Mouse (Mus musculus): ENCODE results near the gene Slc29a2.

The Slc29a2 gene

GRCm38 (mm10) chr19:5023621-5024479 lies at the start of gene Slc29a2:
Slc29a2 (plus strand) TSS chr19:5023860.
- DNase-seq (ENCODE audit: low read depth, low spot score), result peak; percentile 94

- DNase-seq (ENCODE audit: low read depth, low spot score), result peak; percentile 61
Observed at GRCm38 (mm10) chr19:4981767-4982166, 41.9 kb upstream of the Slc29a2 start.

GRCm38 (mm10) chr19:4989013-4989412 lies 34.6 kb upstream of the Slc29a2 start:
- peak; percentile 78 for DNase-seq (ENCODE audit: low read depth, low spot score)

- no peak for DNase-seq (ENCODE audit: low read depth, low spot score)
Observed at GRCm38 (mm10) chr19:4989434-4990255, 34.0 kb upstream of the Slc29a2 start.

- DNase-seq (ENCODE audit: low read depth, low spot score), result no peak
Observed at GRCm38 (mm10) chr19:4990256-4990625, 33.4 kb upstream of the Slc29a2 start, which contains the start of gene Npas4. Npas4 (minus strand) TSS chr19:4990316.

GRCm38 (mm10) chr19:4990716-4991115 lies 32.9 kb upstream of the Slc29a2 start:
- no peak for DNase-seq (ENCODE audit: low read depth, low spot score)

GRCm38 (mm10) chr19:4992371-4992770 lies 31.3 kb upstream of the Slc29a2 start:
- no peak for DNase-seq (ENCODE audit: low read depth, low spot score)

- DNase-seq (ENCODE audit: low read depth, low spot score), result no peak
Observed at GRCm38 (mm10) chr19:4992904-4993303, 30.8 kb upstream of the Slc29a2 start.

- DNase-seq (ENCODE audit: low read depth, low spot score), result no peak
Observed at GRCm38 (mm10) chr19:4994043-4994442, 29.6 kb upstream of the Slc29a2 start.

- DNase-seq (ENCODE audit: low read depth, low spot score), result no peak
Observed at GRCm38 (mm10) chr19:4999445-5000140, 24.1 kb upstream of the Slc29a2 start.

GRCm38 (mm10) chr19:5001666-5002406 lies 21.8 kb upstream of the Slc29a2 start:
- DNase-seq (ENCODE audit: low read depth, low spot score), result peak; percentile 64

GRCm38 (mm10) chr19:5003644-5004043 lies 20.0 kb upstream of the Slc29a2 start:
- peak; percentile 12 for DNase-seq (ENCODE audit: low read depth, low spot score)

- no peak for DNase-seq (ENCODE audit: low read depth, low spot score)
Observed at GRCm38 (mm10) chr19:5004925-5005324, 18.7 kb upstream of the Slc29a2 start.

GRCm38 (mm10) chr19:5013138-5013537 lies 10.5 kb upstream of the Slc29a2 start:
- no peak for DNase-seq (ENCODE audit: low read depth, low spot score)

GRCm38 (mm10) chr19:5014961-5015398 lies 8.7 kb upstream of the Slc29a2 start:
- DNase-seq (ENCODE audit: low read depth, low spot score), result peak; percentile 65

GRCm38 (mm10) chr19:5016221-5016742 lies 7.4 kb upstream of the Slc29a2 start:
- no peak for DNase-seq (ENCODE audit: low read depth, low spot score)

GRCm38 (mm10) chr19:5016782-5017181 lies 6.9 kb upstream of the Slc29a2 start:
- peak; percentile 78 for DNase-seq (ENCODE audit: low read depth, low spot score)

GRCm38 (mm10) chr19:5017611-5018010 lies 6.0 kb upstream of the Slc29a2 start:
- DNase-seq (ENCODE audit: low read depth, low spot score), result no peak

GRCm38 (mm10) chr19:5018191-5018590 lies 5.5 kb upstream of the Slc29a2 start:
- no peak for DNase-seq (ENCODE audit: low read depth, low spot score)

GRCm38 (mm10) chr19:5021416-5021815 lies 2.2 kb upstream of the Slc29a2 start:
- DNase-seq (ENCODE audit: low read depth, low spot score), result no peak

- DNase-seq (ENCODE audit: low read depth, low spot score), result no peak
Observed at GRCm38 (mm10) chr19:5026111-5026510, 2.5 kb downstream of the Slc29a2 start.
